Mouse (Mus musculus) left cerebral cortex, adult 2 months (tissue): Measurements from ENCODE around the gene Faah. TPM values are rescaled to one million over a fixed set of nuclear protein-coding genes. Genes with fewer than 3 reads are reported as not detected.

Source experiments
- DNase-seq, 2 experiments: peaks; one replicate each; pipeline ENCODE4 v3.0.0; 2021 to 2022; ENCODE audit warnings: low spot score in 2 of 2, mixed read lengths in 1 of 2; ENCODE audit errors: extremely low spot score in 1 of 2
- H3K27ac ChIP-seq: fragments of 200-600 bp; 2 replicates; pipeline ENCODE4 v1.8.1; 2022
- H3K4me3 ChIP-seq: fragments of 200-600 bp; 2 replicates; pipeline ENCODE4 v1.8.1; 2022
- CTCF ChIP-seq: fragments of 200-600 bp; IDR thresholded peaks from 2 replicates; pipeline ENCODE4 v1.8.1; 2022; ENCODE audit warnings: antibody characterized with exemption, mild to moderate bottlenecking, moderate library complexity
- intact Hi-C: fragments of 180-260 bp; cut with DNase I; formaldehyde crosslinking; loops from one replicate; pipeline ENCODE4 v1.15.1; 2025
- total RNA-seq, 2 experiments: library from RNA; stranded (reverse); gene quantifications; 2 replicates each; pipeline ENCODE4 v1.2.3; 2021

Gene Faah
- total RNA-seq, 2 experiments from 2014 or later, result 100 to 103 TPM

DNA sequence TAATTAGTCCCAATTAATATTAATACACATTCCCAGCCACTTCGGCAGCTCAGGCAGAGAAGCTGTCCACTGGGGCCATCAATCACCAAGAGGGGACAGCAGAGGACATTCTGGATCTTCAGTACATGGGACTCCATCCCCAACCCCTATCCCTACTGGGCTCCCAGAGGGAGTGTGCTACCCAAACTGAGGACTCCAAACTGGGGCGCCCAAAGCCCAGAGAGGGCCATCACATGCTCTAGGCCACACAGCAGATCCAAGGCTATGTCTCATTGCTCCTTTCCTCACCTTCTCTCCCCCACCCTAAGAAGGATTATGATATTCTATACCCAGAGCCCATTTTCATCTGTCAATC, 22.4 kb downstream of the Faah start:
- DNase-seq, result no peak
- no peak overlapping the region for H3K27ac ChIP-seq
- H3K4me3 ChIP-seq, result no peak overlapping the region
- TF ChIP-seq CTCF, result no peak
- intact Hi-C loops, result no loop called here

DNA sequence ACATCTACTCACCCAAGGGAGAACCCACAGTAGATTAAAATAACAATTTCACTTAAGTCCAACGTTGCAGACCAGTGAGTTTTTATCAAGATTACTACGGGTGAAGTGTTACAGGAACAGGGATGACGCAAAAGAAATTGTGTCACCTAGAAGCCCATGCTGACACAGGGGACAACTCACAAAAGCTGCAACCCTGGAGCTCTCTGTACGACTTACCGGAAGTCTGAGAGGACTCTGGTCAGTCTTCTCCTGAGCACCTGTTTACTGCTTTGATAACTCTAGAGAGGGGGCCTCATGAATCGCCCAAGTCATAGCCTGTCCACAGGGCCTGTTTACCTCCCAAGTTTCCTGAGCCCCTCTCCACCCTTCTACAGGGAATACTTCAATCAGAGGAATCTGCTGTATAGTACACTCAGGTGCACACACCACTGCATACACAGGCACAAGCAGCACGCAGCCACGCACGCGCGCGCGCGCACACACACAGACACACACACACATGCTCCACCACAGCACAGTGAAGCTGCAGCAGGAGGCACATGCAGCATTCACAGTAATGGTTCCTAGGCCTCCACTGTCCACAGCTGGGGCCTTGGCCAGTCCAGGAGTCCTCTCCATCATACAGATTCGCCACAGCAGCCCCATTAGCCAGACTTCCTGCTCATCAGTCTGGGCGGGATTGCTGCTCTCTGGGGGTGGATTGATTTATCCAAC, 22.9 kb downstream of the Faah start:
- intact Hi-C loops, result no loop called here
- DNase-seq, result no peak
- no peak overlapping the region for H3K4me3 ChIP-seq
- TF ChIP-seq CTCF, result no peak
- no peak overlapping the region for H3K27ac ChIP-seq

DNA sequence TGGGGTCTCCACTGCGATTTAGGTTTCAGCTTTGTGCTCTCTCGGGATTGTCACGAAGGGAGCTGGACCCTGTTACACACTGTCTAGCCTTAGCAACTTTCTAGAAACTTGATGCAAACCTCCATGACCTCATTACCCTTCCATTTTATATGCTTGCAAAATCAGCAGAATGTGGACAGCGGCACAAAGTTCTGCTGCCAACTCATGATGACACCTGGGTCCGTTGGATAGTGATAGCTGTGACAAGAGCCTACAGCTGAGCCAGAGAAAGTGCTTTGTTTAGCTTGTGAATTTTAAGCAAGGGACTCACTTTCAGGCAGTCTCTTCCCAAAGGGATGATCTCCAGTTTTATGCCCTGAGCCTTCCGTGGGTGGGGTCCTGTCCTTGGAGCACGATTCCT, 28.3 kb downstream of the Faah start:
- DNase-seq, result no peak
- TF ChIP-seq CTCF, result no peak
- H3K27ac ChIP-seq, result no peak overlapping the region
- intact Hi-C loops, result no loop called here
- H3K4me3 ChIP-seq, result no peak overlapping the region

DNA sequence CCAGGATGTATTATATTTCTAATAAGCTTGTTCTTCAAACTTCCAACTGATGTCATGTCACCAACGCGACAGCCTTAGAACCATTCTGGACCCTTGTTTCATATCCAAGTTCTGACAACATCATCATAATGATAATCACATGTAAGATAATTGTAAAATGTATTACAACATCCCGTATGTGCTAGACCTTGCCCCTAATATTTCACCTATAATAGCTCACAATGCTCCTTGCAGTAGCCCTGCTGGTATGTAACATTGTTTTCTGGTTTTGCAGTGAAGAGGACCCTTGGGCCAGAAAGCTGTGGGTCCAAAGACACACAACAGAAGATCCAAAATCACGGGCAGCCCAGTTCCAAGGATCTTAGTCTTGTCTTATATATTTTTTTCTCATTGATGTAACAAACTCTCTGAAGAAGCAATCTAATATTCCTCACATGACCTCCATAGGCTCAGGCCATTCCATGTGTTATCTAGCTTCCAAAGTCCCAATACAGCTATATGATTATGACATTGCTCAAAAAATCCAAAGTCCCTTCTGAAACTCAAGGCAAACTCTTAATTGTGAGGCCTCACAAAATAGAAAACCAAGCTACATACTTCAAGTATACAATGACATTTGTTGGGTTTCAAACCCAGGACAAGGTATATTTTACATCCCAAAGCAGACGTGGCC, 29.7 kb downstream of the Faah start:
- no peak overlapping the region for H3K4me3 ChIP-seq
- no peak for DNase-seq
- intact Hi-C loops, result no loop called here
- no peak overlapping the region for H3K27ac ChIP-seq
- no peak for TF ChIP-seq CTCF

DNA sequence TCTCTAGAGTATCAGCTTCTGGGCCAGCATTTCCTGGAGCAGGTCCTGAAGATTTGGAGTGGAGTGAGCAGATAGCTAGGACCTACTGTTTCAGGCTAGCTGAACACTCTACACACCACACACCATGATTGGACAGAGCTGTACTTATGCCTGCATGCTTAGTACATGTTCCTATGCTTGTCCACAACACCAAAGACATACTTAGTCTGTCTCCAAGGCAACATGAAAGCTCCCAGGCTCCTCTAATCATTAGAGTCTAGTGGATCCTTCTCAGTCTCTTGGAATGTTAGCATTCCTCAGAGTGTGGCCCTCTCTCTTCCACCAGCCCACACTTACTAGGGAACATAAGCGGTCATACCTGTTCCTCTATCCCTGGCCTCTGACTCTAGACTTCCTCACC, 30.3 kb downstream of the Faah start:
- TF ChIP-seq CTCF, result no peak
- DNase-seq, result no peak
- H3K4me3 ChIP-seq, result no peak overlapping the region
- intact Hi-C loops, result no loop called here
- no peak overlapping the region for H3K27ac ChIP-seq

DNA sequence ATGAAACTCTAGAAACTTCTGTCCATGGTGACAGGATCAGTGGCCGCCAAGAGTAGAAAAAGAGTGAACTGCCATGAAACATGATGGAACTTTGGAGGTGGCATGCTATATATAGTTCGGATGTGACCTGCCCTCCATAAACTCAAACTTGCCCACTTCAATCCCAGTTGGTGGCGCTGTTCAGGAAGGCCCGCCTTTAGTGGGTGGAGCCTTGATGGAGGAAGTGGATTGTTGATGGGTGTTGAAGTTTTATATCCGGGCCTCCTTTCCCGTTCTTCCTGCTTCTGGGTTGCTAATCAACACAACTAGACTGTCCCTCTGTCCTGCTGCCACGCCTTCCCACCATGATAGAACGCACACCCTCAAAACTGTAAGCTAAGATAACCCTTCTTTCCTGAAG, 32.8 kb downstream of the Faah start:
- Histone ChIP-seq H3K4me3 (no peak overlapping the region), H3K27ac (no peak overlapping the region)
- intact Hi-C loops, result no loop called here
- TF ChIP-seq CTCF, result no peak
- no peak for DNase-seq

DNA sequence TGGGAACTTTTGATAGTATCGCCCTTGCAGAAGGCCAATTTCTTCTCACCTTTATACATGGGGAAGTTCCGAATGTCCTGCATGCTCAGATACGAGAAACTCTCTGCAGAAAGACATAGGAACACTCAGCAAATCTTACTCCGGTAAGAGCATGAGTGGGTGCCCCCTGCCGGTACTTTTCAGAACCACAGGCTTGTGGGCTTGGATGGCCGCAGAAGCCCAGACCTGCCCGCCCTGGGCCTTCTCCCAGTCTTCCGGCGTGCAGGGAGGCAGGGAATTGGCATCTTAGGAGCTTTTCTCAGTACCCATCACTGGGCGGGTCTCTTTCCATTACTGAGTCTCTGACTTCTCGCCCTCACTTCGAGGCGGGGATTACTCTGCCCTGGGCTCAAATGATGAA, 33.6 kb downstream of the Faah start:
- TF ChIP-seq CTCF, result peak; percentile 90
- intact Hi-C loops, result no loop called here
- peak; percentile 76 to 89 for DNase-seq
- Histone ChIP-seq H3K4me3 (no peak overlapping the region), H3K27ac (no peak overlapping the region)

DNA sequence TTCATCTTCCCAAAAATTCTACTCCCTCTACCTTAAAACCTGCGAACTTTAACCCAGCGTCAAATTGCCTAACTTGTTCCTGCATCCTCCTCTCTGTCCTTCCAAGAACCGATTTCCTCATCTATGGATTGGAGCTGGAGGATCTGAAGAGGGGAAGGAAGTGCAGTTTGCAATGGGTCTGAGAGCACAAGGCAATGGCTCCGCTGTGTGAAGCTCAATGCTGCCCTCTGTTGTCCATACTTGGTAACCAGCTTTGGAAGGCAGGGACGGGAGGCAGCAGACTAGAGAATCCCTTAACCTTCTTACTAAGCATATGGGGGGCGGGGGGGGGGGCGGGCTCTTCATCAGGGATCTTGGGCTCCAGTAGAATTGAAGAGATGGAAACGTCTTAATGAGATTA, 37.0 kb downstream of the Faah start:
- Histone ChIP-seq H3K4me3 (no peak overlapping the region), H3K27ac (no peak overlapping the region)
- peak; percentile 66 to 81 for DNase-seq
- intact Hi-C loops, result loop anchor here (1.0 to 2.0 kb wide), 2 partner anchors 77 to 250 kb away; no protein-coding TSS in a partner anchor
- TF ChIP-seq CTCF, result peak; percentile 75

DNA sequence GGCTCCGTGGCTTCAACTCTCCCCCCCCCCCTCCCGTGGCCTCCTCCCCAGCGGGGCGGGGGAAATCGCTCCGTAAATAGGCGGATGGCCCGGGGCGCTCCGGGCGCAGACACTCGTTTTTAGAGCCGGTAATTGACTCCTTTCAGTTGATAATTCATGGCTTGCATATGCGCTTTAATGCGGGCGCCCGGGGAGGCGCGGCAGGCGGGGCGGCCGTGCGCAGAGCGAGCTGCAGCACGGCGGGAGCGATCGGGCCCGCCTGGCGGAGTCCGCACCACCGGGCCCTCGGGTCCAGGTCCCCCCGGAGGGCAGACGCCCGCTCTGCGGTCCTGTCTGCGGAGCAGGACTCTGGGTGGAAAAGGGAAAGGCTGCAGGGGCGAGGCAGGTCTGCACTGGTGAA, 38.3 kb downstream of the Faah start:
- DNase-seq, result no peak
- Histone ChIP-seq H3K27ac (no peak overlapping the region), H3K4me3 (peak overlapping the region; percentile 29)
- intact Hi-C loops, result no loop called here
- TF ChIP-seq CTCF, result no peak

DNA sequence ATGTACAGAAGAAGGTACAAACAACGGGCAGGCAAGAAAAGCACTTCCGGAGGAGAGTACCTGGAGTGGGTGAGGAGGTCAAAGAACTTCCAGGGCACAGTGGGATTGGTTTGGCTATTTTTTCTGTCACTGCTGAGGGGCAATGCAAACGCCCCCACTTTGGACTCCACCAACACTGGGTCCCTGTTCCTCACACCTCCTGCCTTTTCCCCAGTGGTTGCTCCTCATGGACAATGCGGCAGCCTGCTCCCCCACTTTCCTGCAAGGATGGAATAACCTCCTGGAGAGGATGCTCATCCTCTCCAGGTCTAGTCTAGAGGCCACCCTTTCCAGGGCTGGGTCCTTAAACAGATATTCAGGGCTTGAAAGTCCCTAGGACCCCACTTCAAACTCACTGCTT, 38.8 kb downstream of the Faah start:
- intact Hi-C loops, result no loop called here
- TF ChIP-seq CTCF, result no peak
- DNase-seq, result no peak
- Histone ChIP-seq H3K4me3 (no peak overlapping the region), H3K27ac (no peak overlapping the region)

DNA sequence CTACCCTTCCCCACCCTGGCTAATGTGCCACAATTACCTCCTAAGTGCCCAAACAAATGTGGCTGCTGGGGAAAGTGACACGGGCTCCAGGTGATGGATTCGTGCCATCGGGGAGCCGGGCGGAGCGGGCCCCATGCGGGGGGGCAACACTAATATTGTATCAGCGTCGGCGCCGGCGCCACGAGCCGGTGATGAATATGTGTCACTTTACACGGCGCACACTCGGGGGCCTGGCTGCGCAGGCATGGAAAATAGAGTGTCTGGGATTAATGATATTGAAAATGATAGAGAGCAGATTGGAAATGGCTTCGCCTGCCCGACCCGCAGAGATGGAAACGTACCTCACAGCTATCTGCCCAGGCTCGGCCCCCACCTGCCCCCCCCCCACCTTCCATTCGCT, 45.2 kb downstream of the Faah start:
- no peak for DNase-seq
- Histone ChIP-seq H3K27ac (no peak overlapping the region), H3K4me3 (no peak overlapping the region)
- intact Hi-C loops, result no loop called here
- TF ChIP-seq CTCF, result no peak

DNA sequence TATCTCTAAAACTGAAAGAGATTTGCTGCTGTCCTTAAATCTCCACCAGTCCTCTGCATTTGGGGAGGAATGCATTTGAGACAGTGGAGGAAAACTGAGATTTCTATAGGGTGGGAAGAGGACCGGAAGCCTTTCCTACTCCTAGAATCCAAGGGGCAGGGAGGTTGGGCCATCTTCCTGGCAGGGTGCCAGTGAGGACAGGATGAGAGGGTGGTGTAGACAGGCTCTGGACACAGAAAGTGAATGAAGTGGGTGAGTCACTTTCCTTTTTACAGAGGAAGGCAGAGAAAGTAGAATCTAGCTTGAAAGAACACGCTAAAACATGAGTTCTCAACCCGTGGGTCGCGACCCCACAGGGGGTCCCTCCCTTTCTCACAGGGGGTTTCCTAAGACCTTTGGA, 53.3 kb downstream of the Faah start:
- TF ChIP-seq CTCF, result no peak
- no peak for DNase-seq
- intact Hi-C loops, result no loop called here
- no peak overlapping the region for H3K27ac ChIP-seq
- no peak overlapping the region for H3K4me3 ChIP-seq

DNA sequence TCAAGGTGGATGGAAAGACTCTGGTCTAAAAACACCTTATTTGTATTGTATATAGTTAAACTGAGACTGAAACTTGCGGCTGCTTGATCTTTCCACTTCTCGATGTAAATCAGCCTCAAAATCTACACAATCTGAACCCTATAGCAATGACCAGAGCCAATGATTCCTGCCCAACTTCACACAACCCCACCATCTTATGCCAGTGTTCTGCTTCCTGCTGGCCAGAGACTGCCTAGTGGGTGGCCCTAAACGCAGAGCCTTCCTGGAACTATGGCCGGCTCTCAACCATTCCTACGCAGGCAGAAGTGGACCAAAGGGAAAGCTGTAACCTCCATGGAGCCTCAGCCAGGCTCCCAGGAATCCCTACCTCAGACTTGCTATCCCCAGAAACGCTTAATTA, 54.0 kb downstream of the Faah start:
- no peak for TF ChIP-seq CTCF
- H3K27ac ChIP-seq, result no peak overlapping the region
- DNase-seq, result no peak
- H3K4me3 ChIP-seq, result no peak overlapping the region
- intact Hi-C loops, result no loop called here
